ENCODE assay signal across 23 mouse cellular contexts in the genomic region with DNA sequence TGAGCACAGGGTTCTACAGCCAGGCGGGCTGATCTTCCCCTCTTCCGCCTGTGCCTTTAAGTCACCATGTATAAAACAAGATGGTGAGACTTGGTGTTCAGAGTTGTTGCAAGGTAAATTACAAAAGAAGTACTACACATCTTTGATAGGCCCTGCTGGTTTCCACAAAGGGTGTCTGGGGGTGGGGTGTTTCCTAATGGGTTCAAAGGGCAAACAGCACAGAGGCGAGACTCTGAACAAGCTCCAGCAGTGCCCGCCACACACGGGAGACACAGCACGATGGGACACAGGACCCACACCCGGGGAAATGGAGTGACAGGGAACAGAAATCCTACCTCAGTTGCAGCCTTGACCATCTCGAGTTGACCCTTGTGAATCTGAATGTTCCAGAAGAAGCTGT. TPM values are rescaled to one million over a fixed set of nuclear protein-coding genes. Genes with fewer than 3 reads are reported as not detected.
DNase-seq lines count a peak whose midpoint lies in the region; ATAC-seq and TF ChIP-seq lines count a peak whose summit lies in the region.
"Had no signal": no experiment of that assay in that cellular context is flagged by ENCODE, and none has a peak within 500 bp of the region (broad histone marks: within the 10 kb centered on the region; RNA-seq: fewer than 3 reads in every experiment).

No protein-coding gene starts in this region.

- 48% methylated on average over 8 of the region's 8 CpGs for WGBS in liver, adult 2 months
- 86% methylated on average over 8 of the region's 8 CpGs for WGBS in liver, embryonic 11.5 days

- peaks cover 12% of the 10 kb centered on the region for H3K79me2 ChIP-seq in liver, adult 2 months (ENCODE audit: control insufficient read depth, insufficient read depth, low read length)

- no peak overlapping the region; the same call in none of the 2 replicates for H3K27ac ChIP-seq in liver, adult 2 months (replicated peaks; ENCODE audit: insufficient read depth, low read depth, low read length)
- H3K27ac ChIP-seq in liver, embryonic 11.5 days (ENCODE audit: low read depth, low read length): no peak overlapping the region
- H3K27ac ChIP-seq: forebrain, embryonic 10.5 days; forebrain, embryonic 13.5 days; heart, adult 2 months; heart, embryonic 15.5 days; hindbrain, embryonic 10.5 days; hindbrain, embryonic 13.5 days had no signal

- H3K9me3 ChIP-seq in liver, embryonic 11.5 days (ENCODE audit: control insufficient read depth, low read length): no peaks in the 10 kb centered on the region
- H3K9me3 ChIP-seq: forebrain, embryonic 10.5 days; forebrain, embryonic 13.5 days; heart, embryonic 15.5 days; hindbrain, embryonic 10.5 days; hindbrain, embryonic 13.5 days had no signal

- H3K36me3 ChIP-seq in liver, adult 2 months (ENCODE audit: control insufficient read depth, insufficient read depth, low read length): peaks cover 86% of the 10 kb centered on the region
- H3K36me3 ChIP-seq in liver, embryonic 11.5 days (ENCODE audit: control insufficient read depth, insufficient read depth, low read length): peaks cover 36% of the 10 kb centered on the region

- H3K4me3 ChIP-seq in liver, adult 2 months (ENCODE audit: insufficient read depth, low read depth, low read length): no peak overlapping the region
- H3K4me3 ChIP-seq in liver, embryonic 11.5 days (ENCODE audit: low read depth, low read length): no peak overlapping the region
- H3K4me3 ChIP-seq: forebrain, embryonic 10.5 days; forebrain, embryonic 13.5 days; heart, adult 2 months; heart, embryonic 15.5 days; hindbrain, embryonic 10.5 days; hindbrain, embryonic 13.5 days had no signal

- no peak for TF ChIP-seq CTCF in liver, adult 2 months (IDR thresholded peaks at IDR 0.05; ENCODE audit: low read depth, low read length)

- TF ChIP-seq POLR2A in liver, adult 2 months (IDR thresholded peaks at IDR 0.05; ENCODE audit: extremely low read depth, insufficient read depth, low read length): no peak

- H3K4me2 ChIP-seq in liver, embryonic 11.5 days: no peak overlapping the region
- H3K4me2 ChIP-seq: forebrain, embryonic 13.5 days; heart, embryonic 11.5 days; heart, embryonic 15.5 days; hindbrain, embryonic 13.5 days had no signal

- H3K9ac ChIP-seq in liver, adult 2 months (ENCODE audit: low read depth, low read length): no peak overlapping the region
- H3K9ac ChIP-seq in liver, embryonic 11.5 days (ENCODE audit: low read depth, low read length): no peak overlapping the region
- H3K9ac ChIP-seq: forebrain, embryonic 13.5 days; heart, embryonic 15.5 days; hindbrain, embryonic 13.5 days had no signal

- H3K4me1 ChIP-seq in liver, adult 2 months (ENCODE audit: control insufficient read depth, insufficient read depth, low read length): peaks cover 12% of the 10 kb centered on the region; the same call in 1 of the 2 replicates
- H3K4me1 ChIP-seq in liver, embryonic 11.5 days (replicated peaks; ENCODE audit: control insufficient read depth, insufficient read depth, low read length): peaks cover 41% of the 10 kb centered on the region
- H3K4me1 ChIP-seq: forebrain, embryonic 10.5 days; forebrain, embryonic 13.5 days; heart, embryonic 15.5 days; hindbrain, embryonic 10.5 days had no signal

- H3K27me3 ChIP-seq in liver, adult 2 months (ENCODE audit: control insufficient read depth, insufficient read depth, low read length): no peaks in the 10 kb centered on the region
- H3K27me3 ChIP-seq in liver, embryonic 11.5 days (replicated peaks; ENCODE audit: control insufficient read depth, insufficient read depth, low read length): no peaks in the 10 kb centered on the region
- H3K27me3 ChIP-seq: forebrain, embryonic 13.5 days; heart, embryonic 15.5 days; hindbrain, embryonic 13.5 days had no signal

- DNase-seq in liver, adult 2 months (ENCODE audit: extremely low read depth, low read depth, low spot score): peak; percentile 70
- no peak for DNase-seq in liver, embryonic 11.5 days (ENCODE audit: low spot score)
- peak; percentile 14 for DNase-seq in R1 (ENCODE audit: low read depth, low spot score)
- peak; percentile 15 for DNase-seq in ZHBTc4 (ENCODE audit: low read depth, low spot score)
- DNase-seq in thymus, postnatal 0 days (ENCODE audit: low spot score): no peak
- no peak for DNase-seq in adrenal gland, postnatal 10 days
- DNase-seq: adrenal gland, postnatal 14 days; cerebellum, adult 11-12 months; cerebellum, adult 8-10 months; cerebellum, postnatal 14 days; gastrocnemius, postnatal 10 days; heart, adult 2 months; heart, postnatal 10 days; heart, postnatal 36 days had no signal

- ATAC-seq in liver, embryonic 11.5 days (replicated peaks; ENCODE audit: low FRiP score): no peak
- ATAC-seq: CD4-positive, CD25-positive, alpha-beta regulatory T cell, adult 4 months; forebrain, embryonic 13.5 days; forebrain, embryonic 16.5 days; hindbrain, embryonic 16.5 days had no signal

RNA-seq across cellular contexts. Expression of a gene that starts 39.3 kb away (rescaled TPM):
- 261 and 274 TPM in 2 replicates for total RNA-seq in liver, adult 2 months (2014; rRNA removed)
- polyA plus RNA-seq in liver, adult 2 months (2012; rRNA removed): 90.2 and 102 TPM in 2 replicates
- polyA plus RNA-seq in liver, embryonic 11.5 days (2014; fragmentation: Nextera tagmentation; extraction: Ambion mirVana): 36.3 and 42.2 TPM in 2 replicates
- 6.0 and 6.4 TPM in 2 replicates for polyA plus RNA-seq in thymus, postnatal 0 days (2015; fragmentation: Nextera tagmentation; extraction: Ambion mirVana)
- 100 to 1,000 TPM; 174 to 215 TPM for total RNA-seq in adrenal gland, postnatal 10 days (2021)

Comparison
In these comparisons a context has a peak if more than half of its experiments do, and no peak if none do; other contexts are left out.
1. DNase-seq: peak in liver, adult 2 months (single experiment), R1 (single experiment) and ZHBTc4 (single experiment); none in liver, embryonic 11.5 days (single experiment), thymus, postnatal 0 days (single experiment) and adrenal gland, postnatal 10 days (single experiment).